Mouse (Mus musculus): ENCODE measurements around the gene Trappc1. TPM values are rescaled to one million over a fixed set of nuclear protein-coding genes. Genes with fewer than 3 reads are reported as not detected.
A peak's percentile ranks its signal among the peaks of the same experiment; 100 is the strongest.

The Trappc1 gene
- polyA plus RNA-seq, 1 experiment from 2014 or later, result 159 TPM

DNA sequence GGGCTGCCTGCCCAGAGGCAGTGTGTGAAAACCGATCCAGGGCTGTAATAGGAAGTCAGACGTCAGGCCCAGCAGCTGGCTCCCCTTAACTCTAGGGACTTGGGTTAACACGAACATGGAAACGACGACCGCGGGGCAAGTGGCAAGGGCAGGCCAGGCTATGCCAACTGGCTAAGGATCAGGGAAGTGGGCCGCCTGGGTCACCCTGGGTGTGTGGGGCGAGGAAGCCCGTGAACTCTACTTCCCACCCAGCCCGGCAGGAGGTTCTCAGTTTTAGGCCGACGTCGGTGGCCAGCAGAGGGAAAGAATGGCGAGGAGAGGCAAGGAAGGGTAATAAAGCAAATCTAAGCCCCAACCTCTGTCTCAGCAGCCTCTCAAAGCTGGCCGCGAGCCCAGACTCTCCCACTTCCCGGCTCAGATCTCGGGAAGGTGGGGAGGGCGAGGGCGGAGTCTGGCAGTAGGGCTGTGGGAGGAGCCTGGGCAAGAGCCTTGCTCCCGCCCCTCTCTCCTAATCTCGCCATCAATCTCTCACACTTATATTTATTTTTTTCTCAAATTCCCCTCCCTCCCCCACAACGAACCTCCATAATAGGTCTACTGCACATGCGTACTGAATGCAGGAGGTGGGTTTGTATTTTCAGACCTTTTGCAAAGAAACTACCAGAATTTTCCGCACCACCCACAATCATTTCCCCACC is 42.5 kb downstream of the Trappc1 start:
- peak overlapping the region; percentile 97 for H3K4me3 ChIP-seq
- peaks cover 33% of the 10 kb centered on the region for H3K36me3 ChIP-seq (replicated peaks)
- peaks cover 88% of the 10 kb centered on the region for H3K4me1 ChIP-seq
- peak; percentile 93 for DNase-seq (ENCODE audit: low spot score)
- H3K27me3 ChIP-seq (replicated peaks; ENCODE audit: low read depth, poor library complexity, severe bottlenecking), result no peaks in the 10 kb centered on the region
- under 1% methylated on average over 26 of the region's 26 CpGs for WGBS
- no peaks in the 10 kb centered on the region for H3K9me3 ChIP-seq
- H3K27ac ChIP-seq (replicated peaks), result peak overlapping the region; percentile 100

DNA sequence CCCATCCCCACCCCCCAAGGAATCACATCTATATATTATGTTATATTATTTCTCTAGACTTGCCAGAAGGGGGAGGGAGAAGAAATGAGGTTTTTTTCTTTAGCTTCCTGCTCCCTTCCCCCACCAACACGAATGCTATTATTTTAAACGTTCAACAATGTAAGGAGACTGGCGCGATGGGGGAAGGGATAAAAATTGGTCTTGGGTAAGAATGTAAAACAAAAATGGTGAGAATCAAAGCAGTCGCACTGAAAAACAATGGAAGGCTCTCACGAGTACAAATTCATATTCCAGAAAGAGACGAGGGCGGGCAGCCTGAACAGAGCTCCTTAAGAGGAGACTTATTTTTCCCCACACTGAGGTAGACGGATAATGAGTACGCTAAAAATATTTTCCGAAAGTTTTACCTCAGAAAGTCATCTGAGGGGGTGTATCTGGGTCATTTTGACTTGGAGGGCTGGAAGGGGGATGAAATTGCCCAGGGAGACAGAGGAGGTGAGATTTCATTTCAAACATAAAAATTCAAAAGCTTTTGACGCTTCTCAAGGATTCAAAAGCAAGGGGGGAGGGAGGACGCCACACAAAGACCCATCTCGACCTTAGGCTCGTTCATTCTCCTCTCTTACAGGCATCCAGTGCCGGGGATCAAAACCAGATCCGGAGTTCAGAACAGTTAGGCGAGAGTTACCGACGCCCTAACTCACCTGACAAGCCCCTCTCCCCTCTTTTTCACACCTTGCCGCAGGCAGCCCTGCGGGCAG is 43.3 kb downstream of the Trappc1 start:
- Histone ChIP-seq H3K4me1 (peaks cover 88% of the 10 kb centered on the region), H3K9me3 (no peaks in the 10 kb centered on the region), H3K36me3 (replicated peaks) (peaks cover 28% of the 10 kb centered on the region), H3K4me3 (peak overlapping the region; percentile 97), H3K27ac (replicated peaks) (peak overlapping the region; percentile 100), H3K27me3 (replicated peaks; ENCODE audit: low read depth, poor library complexity, severe bottlenecking) (no peaks in the 10 kb centered on the region)
- DNase-seq (ENCODE audit: low spot score), result peak; percentile 57
- WGBS, result under 1% methylated on average over 22 of the region's 22 CpGs

DNA sequence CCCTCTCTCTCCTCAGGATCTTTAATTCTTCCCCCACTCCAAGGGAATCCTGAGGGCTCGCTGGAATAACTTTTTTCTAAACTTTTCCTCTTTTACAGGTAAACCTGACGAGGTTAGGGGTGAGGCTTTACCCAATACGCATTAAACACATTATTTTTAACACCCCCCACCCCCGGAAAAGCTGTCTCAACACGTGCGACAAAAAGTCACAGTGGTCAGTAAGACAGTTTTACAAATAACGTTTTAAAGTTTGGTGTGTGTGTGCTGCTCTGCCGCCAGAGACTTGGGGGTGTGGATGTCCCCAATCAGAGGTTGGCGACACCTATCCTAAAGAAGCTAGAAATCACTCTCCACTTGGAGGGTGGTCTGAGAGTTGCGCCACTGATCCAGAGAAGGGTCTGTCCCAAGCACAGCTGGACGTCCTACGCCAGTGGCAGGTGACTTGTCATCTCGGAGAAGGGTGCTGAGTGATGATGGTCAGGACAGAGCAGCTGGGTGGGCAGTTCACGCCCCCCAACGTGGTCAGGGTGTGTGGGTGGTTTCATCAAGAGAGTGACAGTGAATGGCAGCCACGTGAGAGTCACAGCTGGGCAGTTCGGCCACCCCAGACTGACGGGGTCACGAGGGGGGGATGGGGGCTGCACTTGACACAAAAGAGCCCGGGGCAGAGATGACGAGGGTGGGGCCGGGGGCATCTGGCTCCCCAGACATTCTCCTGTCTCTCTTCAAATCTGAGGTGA is 44.0 kb downstream of the Trappc1 start:
- H3K27me3 ChIP-seq (replicated peaks; ENCODE audit: low read depth, poor library complexity, severe bottlenecking), result no peaks in the 10 kb centered on the region
- H3K27ac ChIP-seq (replicated peaks), result peak overlapping the region; percentile 100
- H3K4me3 ChIP-seq, result peak overlapping the region; percentile 97
- peaks cover 88% of the 10 kb centered on the region for H3K4me1 ChIP-seq
- H3K9me3 ChIP-seq, result no peaks in the 10 kb centered on the region
- WGBS, result 1% methylated on average over 22 of the region's 22 CpGs
- peak; percentile 81 for DNase-seq (ENCODE audit: low spot score)
- peaks cover 28% of the 10 kb centered on the region for H3K36me3 ChIP-seq (replicated peaks)

DNA sequence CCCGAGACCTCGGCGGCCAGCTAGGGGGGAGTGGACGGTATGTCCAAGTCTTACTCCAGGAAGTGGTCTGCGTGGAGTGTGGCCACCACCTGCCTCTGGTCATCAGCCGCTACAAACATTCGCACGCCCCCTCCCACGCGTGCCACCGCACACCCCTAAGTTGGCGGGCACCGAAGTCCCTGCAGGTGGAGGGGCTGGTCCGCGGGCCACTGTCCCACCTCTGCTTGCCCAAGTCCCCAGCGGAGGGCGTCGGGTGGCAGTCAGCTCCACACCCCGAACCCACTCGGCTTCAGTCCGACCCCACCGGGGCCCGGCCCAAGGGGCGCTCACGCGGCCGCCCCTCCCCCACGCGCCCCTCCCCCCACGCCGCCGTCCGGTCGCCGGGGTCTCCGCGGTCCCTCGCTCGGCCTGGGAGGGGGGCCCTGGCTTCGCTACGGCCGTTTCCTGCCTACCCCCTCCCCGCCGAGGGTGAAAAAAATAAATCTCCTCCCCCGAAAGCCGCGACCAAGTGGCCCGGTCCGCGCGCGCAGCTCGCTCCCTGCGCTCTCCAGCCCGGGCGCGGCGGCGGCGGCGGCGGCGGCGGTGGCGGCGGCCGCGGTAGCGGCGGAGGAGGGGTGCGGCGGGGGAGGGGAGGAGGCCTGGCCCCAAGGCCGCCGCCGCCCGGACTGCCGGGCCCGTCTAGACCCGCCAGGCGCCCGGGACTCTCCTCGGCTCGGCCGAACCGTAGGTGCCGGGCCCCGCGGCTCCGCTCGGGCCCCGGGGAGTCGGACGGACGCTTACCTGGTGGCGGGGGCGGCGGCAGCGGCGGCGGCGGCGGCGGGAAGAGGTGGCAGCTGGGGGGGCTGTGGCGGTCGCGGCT is 44.8 kb downstream of the Trappc1 start:
- Histone ChIP-seq H3K4me3 (peak overlapping the region; percentile 97), H3K9me3 (no peaks in the 10 kb centered on the region), H3K4me1 (peaks cover 81% of the 10 kb centered on the region), H3K36me3 (replicated peaks) (peaks cover 28% of the 10 kb centered on the region), H3K27ac (replicated peaks) (peak overlapping the region; percentile 100), H3K27me3 (replicated peaks; ENCODE audit: low read depth, poor library complexity, severe bottlenecking) (no peaks in the 10 kb centered on the region)
- DNase-seq (ENCODE audit: low spot score), result peak; percentile 77
- WGBS, result under 1% methylated on average over 86 of the region's 106 CpGs

DNA sequence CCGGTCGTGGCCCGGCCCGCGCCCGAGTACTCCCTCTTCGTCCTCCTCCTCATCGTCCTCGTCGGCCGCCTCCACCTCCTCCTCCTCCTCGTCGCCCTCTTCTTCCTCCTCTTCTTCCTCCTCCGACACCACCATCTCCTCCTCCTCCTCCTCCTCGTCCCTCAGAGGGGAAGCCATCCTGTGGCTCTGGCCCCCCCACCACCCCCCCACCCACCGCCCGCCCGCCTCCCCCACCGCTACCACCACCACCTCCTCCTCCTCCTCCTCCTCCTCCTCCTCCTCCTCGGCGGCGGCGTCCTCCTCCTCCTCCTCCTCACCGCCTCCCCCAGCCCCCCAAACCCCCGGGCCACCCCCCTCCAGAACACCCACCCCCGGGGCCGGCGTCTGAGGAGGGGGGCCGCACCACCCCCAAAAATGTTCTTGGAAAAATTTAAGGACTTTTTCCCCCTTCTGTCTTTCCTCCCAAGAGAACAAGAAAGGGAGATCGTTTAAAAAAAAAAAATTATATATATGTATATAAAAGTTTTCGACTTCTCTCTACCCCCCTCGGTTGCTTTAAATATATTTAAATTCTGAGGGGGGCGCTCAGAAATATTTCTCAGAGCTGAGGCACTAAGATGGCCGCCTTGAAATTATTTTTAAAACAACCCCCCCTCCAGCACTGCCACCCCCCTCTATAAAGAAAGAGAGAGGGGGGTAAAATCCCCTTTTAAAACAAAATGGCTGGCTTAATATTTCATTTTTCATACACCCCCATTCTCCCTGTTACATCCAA is 45.6 kb downstream of the Trappc1 start, which contains the start of gene Chd3:
Gene Chd3 (minus strand): TSS at position 192 of the 775 bp plus-strand sequence.
- peaks cover 26% of the 10 kb centered on the region for H3K36me3 ChIP-seq (replicated peaks)
- 4% methylated on average over 19 of the region's 34 CpGs for WGBS
- peak; percentile 61 for DNase-seq (ENCODE audit: low spot score)
- H3K4me3 ChIP-seq, result peak within 1 kb of the TSS; percentile 97
- no peaks in the 10 kb centered on the region for H3K27me3 ChIP-seq (replicated peaks; ENCODE audit: low read depth, poor library complexity, severe bottlenecking)
- peaks cover 73% of the 10 kb centered on the region for H3K4me1 ChIP-seq
- H3K27ac ChIP-seq (replicated peaks), result peak within 1 kb of the TSS; percentile 100
- no peaks in the 10 kb centered on the region for H3K9me3 ChIP-seq

DNA sequence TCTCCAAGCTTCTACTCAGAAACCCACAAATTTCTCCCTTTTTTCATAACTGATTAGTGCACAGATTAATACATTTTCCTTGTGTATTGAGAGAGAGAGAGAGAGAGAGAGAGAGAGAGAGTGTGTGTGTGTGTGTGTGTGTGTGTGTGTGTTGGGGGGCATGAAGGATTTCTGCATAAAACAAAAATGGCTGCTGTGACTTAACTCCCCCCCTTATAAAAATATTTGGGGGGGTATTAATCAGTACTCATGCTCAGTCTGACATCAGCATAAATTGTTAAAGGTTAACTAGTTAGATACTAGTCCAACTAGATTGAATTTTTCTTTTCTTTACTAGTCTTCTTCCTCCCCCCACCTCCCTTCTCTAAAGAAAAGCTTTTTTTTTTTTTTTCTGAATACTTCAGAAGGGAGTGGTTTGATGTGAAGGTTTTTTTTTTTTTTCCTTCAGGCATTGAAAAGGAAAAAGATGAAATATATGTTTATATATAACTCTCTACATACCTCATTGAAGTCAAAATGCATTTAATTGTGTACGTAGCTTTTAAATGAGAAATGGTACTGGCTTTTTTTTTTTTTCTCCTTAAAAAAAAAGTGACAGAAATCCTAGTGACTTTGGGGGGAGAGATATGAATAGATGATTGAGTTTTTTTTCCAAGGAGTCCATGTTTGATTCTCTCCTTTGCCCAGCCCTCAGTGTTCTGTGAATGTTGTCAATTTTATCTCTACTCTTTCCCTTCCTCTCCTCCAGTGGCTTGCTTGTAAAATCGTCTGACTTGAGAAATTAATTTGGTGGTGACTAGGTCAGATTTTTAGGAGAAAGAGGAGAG is 46.4 kb downstream of the Trappc1 start:
- no peak for DNase-seq (ENCODE audit: low spot score)
- Histone ChIP-seq H3K4me1 (peaks cover 65% of the 10 kb centered on the region), H3K9me3 (no peaks in the 10 kb centered on the region), H3K27me3 (replicated peaks; ENCODE audit: low read depth, poor library complexity, severe bottlenecking) (no peaks in the 10 kb centered on the region), H3K4me3 (peak overlapping the region; percentile 97), H3K27ac (replicated peaks) (peak overlapping the region; percentile 100), H3K36me3 (replicated peaks) (peaks cover 29% of the 10 kb centered on the region)
- 45% methylated on average over 2 of the region's 2 CpGs for WGBS

DNA sequence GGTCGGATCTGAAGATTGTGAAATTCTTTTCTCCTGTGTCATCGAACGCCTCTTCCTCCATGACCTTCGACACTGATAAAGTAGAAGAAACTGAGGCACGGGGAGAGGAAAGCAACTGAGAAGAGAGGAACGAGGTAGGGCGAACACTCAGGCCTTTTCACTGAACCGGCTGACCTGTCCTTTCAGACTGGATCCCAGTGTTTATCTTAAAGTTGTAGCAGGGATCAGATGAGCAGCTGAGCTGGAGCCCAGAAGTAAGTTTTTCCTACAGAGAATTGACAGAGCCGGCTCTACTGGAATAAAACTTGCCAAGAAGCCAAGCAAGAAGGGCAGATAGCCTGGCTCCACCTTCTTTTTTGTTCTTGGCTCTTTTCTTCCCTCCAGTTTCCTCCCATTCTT is 47.0 kb downstream of the Trappc1 start:
- DNase-seq (ENCODE audit: low spot score), result no peak
- WGBS, result 18% methylated on average over 9 of the region's 9 CpGs
- H3K4me3 ChIP-seq, result peak overlapping the region; percentile 97
- peak overlapping the region; percentile 75 for H3K27ac ChIP-seq (replicated peaks)
- no peaks in the 10 kb centered on the region for H3K9me3 ChIP-seq
- peaks cover 59% of the 10 kb centered on the region for H3K4me1 ChIP-seq
- H3K27me3 ChIP-seq (replicated peaks; ENCODE audit: low read depth, poor library complexity, severe bottlenecking), result no peaks in the 10 kb centered on the region
- H3K36me3 ChIP-seq (replicated peaks), result peaks cover 34% of the 10 kb centered on the region

DNA sequence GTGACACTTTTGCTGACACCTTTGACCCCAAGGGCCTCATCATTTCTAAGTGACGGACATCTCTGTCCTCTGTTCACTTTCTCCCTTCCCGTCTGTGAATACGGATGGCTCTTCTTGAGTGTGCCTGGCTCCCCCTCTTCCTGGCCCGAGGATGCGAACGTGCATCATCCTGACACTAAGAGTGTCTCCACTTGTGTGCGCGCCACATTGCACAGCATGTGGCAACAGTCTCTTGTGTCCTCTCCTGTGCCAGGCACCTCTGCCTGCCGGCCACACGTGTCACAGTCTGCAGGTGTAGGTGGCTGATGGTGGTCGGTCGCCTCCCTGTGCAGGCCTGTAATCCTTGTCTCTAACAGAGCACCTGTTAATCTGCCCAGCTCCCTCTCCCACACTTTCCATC is 47.8 kb downstream of the Trappc1 start:
- no peaks in the 10 kb centered on the region for H3K27me3 ChIP-seq (replicated peaks; ENCODE audit: low read depth, poor library complexity, severe bottlenecking)
- peaks cover 36% of the 10 kb centered on the region for H3K36me3 ChIP-seq (replicated peaks)
- H3K4me1 ChIP-seq, result peaks cover 53% of the 10 kb centered on the region
- peak overlapping the region; percentile 97; the same call in 1 of the 2 replicates for H3K4me3 ChIP-seq
- H3K9me3 ChIP-seq, result no peaks in the 10 kb centered on the region
- 46% methylated on average over 12 of the region's 12 CpGs for WGBS
- no peak for DNase-seq (ENCODE audit: low spot score)
- peak overlapping the region; percentile 75 for H3K27ac ChIP-seq (replicated peaks)

DNA sequence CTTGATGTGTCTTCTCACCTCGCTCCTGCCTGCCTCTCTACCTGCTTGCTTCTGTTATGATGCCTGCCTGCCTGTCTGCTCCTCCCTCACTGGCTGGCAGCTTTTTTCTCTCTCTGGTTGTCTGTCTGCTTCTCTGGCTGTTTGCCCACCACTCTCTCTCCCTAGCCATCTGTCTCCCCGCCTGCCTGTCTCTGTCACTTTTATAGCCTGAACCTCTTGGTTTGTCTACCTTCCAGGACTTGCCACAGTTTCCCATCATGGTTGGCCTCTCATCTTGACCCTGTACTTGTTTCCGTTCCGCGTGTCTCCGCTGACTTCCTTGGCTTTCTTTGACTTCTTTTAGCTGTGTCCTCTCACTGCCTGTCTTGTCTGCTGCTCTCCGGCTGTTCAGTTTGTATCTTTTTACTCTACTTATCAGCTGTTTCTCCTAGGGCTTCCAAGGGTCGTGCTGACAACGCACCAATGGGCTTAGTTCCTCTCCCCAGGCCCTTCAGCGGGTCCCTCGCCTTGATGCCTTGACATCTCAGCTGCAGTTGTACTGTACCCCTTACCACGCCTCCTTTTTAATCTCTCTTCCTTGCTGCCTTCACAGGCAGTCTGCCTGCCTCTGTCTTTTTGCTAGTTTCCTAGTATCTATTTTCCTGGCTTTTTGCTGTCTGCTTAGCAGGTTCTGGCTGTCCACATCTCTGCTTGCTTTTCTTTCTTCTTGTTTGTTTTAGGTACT is 48.4 kb downstream of the Trappc1 start:
- WGBS, result 64% methylated on average over 12 of the region's 12 CpGs
- DNase-seq (ENCODE audit: low spot score), result no peak
- no peaks in the 10 kb centered on the region for H3K9me3 ChIP-seq
- peak overlapping the region; percentile 75 for H3K27ac ChIP-seq (replicated peaks)
- no peaks in the 10 kb centered on the region for H3K27me3 ChIP-seq (replicated peaks; ENCODE audit: low read depth, poor library complexity, severe bottlenecking)
- peaks cover 46% of the 10 kb centered on the region for H3K4me1 ChIP-seq
- peaks cover 42% of the 10 kb centered on the region for H3K36me3 ChIP-seq (replicated peaks)
- H3K4me3 ChIP-seq, result peak overlapping the region; percentile 97; the same call in 1 of the 2 replicates

DNA sequence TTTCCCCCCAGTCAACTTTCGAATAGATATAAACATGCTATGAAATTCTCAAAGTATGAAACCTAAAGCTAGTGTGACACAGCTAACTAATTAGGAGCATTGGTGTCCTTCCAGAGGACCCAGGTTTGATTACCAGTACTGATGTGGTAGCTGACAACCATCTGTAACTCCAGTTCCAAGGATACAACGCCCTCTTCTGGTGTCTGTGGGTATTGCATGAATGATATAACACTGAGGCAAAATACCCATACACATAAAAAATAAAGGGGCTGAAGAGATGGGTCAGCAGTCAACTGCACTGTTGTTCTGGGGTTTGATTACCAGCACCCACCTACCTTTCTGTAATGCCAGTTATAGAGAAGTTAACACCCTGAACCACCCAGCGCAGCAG is 49.0 kb downstream of the Trappc1 start:
- H3K27ac ChIP-seq (replicated peaks), result peak overlapping the region; percentile 75; the same call in 1 of the 2 replicates
- 0 out of 2 replicates have a peak overlapping the region, but pooled peaks have one; percentile 97 for H3K4me3 ChIP-seq
- H3K9me3 ChIP-seq, result no peaks in the 10 kb centered on the region
- H3K4me1 ChIP-seq, result peaks cover 41% of the 10 kb centered on the region
- no peak for DNase-seq (ENCODE audit: low spot score)
- WGBS, result 65% methylated on average over 3 of the region's 3 CpGs
- H3K36me3 ChIP-seq (replicated peaks), result peaks cover 47% of the 10 kb centered on the region
- H3K27me3 ChIP-seq (replicated peaks; ENCODE audit: low read depth, poor library complexity, severe bottlenecking), result no peaks in the 10 kb centered on the region

All from embryonic facial prominence, embryonic 10.5 days (tissue).